Mouse (Mus musculus): ENCODE measurements around the gene Wdr63. TPM values are rescaled to one million over a fixed set of nuclear protein-coding genes. Genes with fewer than 3 reads are reported as not detected.

The Wdr63 gene
- polyA plus RNA-seq, 1 experiment, result not detected

GRCm38 (mm10) chr3:146058263-146058662 is 49.7 kb downstream of the Wdr63 start:
- DNase-seq (ENCODE audit: extremely low spot score in 1 of 2, low spot score in 1 of 2), result peak in 1 of 2 experiments; percentile 55

- no peak for DNase-seq (ENCODE audit: extremely low spot score in 1 of 2, low spot score in 1 of 2)
Measured at GRCm38 (mm10) chr3:146057131-146057530, 50.8 kb downstream of the Wdr63 start.

- no peak for DNase-seq (ENCODE audit: extremely low spot score in 1 of 2, low spot score in 1 of 2)
Measured at GRCm38 (mm10) chr3:146053873-146054272, 54.1 kb downstream of the Wdr63 start.

GRCm38 (mm10) chr3:146053082-146053814 is 54.7 kb downstream of the Wdr63 start:
- DNase-seq (ENCODE audit: extremely low spot score in 1 of 2, low spot score in 1 of 2), result no peak

GRCm38 (mm10) chr3:146051277-146052007 is 56.5 kb downstream of the Wdr63 start:
- no peak for DNase-seq (ENCODE audit: extremely low spot score in 1 of 2, low spot score in 1 of 2)

GRCm38 (mm10) chr3:146049951-146050350 is 58.0 kb downstream of the Wdr63 start:
- no peak for DNase-seq (ENCODE audit: extremely low spot score in 1 of 2, low spot score in 1 of 2)

GRCm38 (mm10) chr3:146047704-146048207 is 60.2 kb downstream of the Wdr63 start:
- DNase-seq (ENCODE audit: extremely low spot score in 1 of 2, low spot score in 1 of 2), result peak in 1 of 2 experiments; percentile 7

GRCm38 (mm10) chr3:146046076-146046475 is 61.9 kb downstream of the Wdr63 start:
- no peak for DNase-seq (ENCODE audit: extremely low spot score in 1 of 2, low spot score in 1 of 2)

GRCm38 (mm10) chr3:146044977-146045376 is 63.0 kb downstream of the Wdr63 start:
- no peak for DNase-seq (ENCODE audit: extremely low spot score in 1 of 2, low spot score in 1 of 2)

GRCm38 (mm10) chr3:146041382-146041781 is 66.5 kb downstream of the Wdr63 start:
- DNase-seq (ENCODE audit: extremely low spot score in 1 of 2, low spot score in 1 of 2), result no peak

- DNase-seq (ENCODE audit: extremely low spot score in 1 of 2, low spot score in 1 of 2), result no peak
Measured at GRCm38 (mm10) chr3:146039132-146039903, 68.6 kb downstream of the Wdr63 start.

GRCm38 (mm10) chr3:146037906-146038305 is 70.0 kb downstream of the Wdr63 start:
- no peak for DNase-seq (ENCODE audit: extremely low spot score in 1 of 2, low spot score in 1 of 2)

- no peak for DNase-seq (ENCODE audit: extremely low spot score in 1 of 2, low spot score in 1 of 2)
Measured at GRCm38 (mm10) chr3:146032976-146033375, 75.0 kb downstream of the Wdr63 start.

- DNase-seq (ENCODE audit: extremely low spot score in 1 of 2, low spot score in 1 of 2), result no peak
Measured at GRCm38 (mm10) chr3:146030255-146030836, 77.6 kb downstream of the Wdr63 start.

- DNase-seq (ENCODE audit: extremely low spot score in 1 of 2, low spot score in 1 of 2), result no peak
Measured at GRCm38 (mm10) chr3:146029234-146029633, 78.7 kb downstream of the Wdr63 start.

GRCm38 (mm10) chr3:146028406-146028805 is 79.5 kb downstream of the Wdr63 start:
- DNase-seq (ENCODE audit: extremely low spot score in 1 of 2, low spot score in 1 of 2), result no peak

- no peak for DNase-seq (ENCODE audit: extremely low spot score in 1 of 2, low spot score in 1 of 2)
Measured at GRCm38 (mm10) chr3:146027116-146027515, 80.8 kb downstream of the Wdr63 start.

GRCm38 (mm10) chr3:146025499-146025898 is 82.4 kb downstream of the Wdr63 start:
- DNase-seq (ENCODE audit: extremely low spot score in 1 of 2, low spot score in 1 of 2), result no peak

- no peak for DNase-seq (ENCODE audit: extremely low spot score in 1 of 2, low spot score in 1 of 2)
Measured at GRCm38 (mm10) chr3:146024746-146025145, 83.2 kb downstream of the Wdr63 start.

- no peak for DNase-seq (ENCODE audit: extremely low spot score in 1 of 2, low spot score in 1 of 2)
Measured at GRCm38 (mm10) chr3:146022232-146022631, 85.7 kb downstream of the Wdr63 start.

- DNase-seq (ENCODE audit: extremely low spot score in 1 of 2, low spot score in 1 of 2), result no peak
Measured at GRCm38 (mm10) chr3:146017521-146017920, 90.4 kb downstream of the Wdr63 start.
